ENCODE assay signal across 10 mouse cellular contexts in the genomic region with DNA sequence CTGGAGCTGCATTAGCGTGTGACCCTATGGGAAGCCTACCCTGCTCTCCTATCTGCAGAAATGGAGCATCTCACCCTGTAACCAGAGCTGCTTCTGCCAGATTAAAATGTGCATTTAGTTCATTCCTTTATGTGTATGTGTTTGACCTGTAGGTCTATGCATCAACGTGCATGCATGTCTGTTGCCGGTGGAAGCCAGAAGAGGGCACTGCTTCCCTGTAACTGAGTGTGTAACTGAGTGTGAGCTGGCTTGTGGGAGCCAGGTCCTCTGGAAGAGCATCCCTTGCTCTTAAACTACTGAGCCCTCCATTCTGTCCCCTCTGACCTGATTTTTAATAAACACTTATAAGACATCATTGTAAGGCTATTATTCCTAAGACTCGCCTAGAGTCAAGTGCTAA.
A peak's percentile ranks its signal among the peaks of the same experiment; 100 is the strongest.
DNase-seq lines count a peak whose midpoint lies in the region; ATAC-seq lines count a peak whose summit lies in the region.
"Had no signal": no experiment of that assay in that cellular context is flagged by ENCODE, and none has a peak within 500 bp of the region (broad histone marks: within the 10 kb centered on the region; RNA-seq: fewer than 3 reads in every experiment).

No protein-coding gene starts in this region.

- ATAC-seq in heart, embryonic 12.5 days (ENCODE audit: insufficient number of reproducible peaks, low FRiP score), result peak; percentile 72; the same call in 1 of the 2 replicates

- H3K27me3 ChIP-seq in heart, embryonic 12.5 days (replicated peaks), result no peaks in the 10 kb centered on the region
- H3K27me3 ChIP-seq: embryonic facial prominence, embryonic 12.5 days had no signal

- H3K4me3 ChIP-seq in heart, embryonic 12.5 days, result no peak overlapping the region
- H3K4me3 ChIP-seq: embryonic facial prominence, embryonic 12.5 days; myocyte had no signal

- WGBS in heart, embryonic 12.5 days, result 59% methylated on average over 4 of the region's 4 CpGs

- H3K4me2 ChIP-seq in heart, embryonic 12.5 days, result no peak overlapping the region
- H3K4me2 ChIP-seq: embryonic facial prominence, embryonic 12.5 days had no signal

- no peaks in the 10 kb centered on the region for H3K36me3 ChIP-seq in heart, embryonic 12.5 days
- H3K36me3 ChIP-seq: embryonic facial prominence, embryonic 12.5 days had no signal

- peak overlapping the region; percentile 10; the same call in 1 of the 2 replicates for H3K27ac ChIP-seq in heart, embryonic 12.5 days (ENCODE audit: poor library complexity, severe bottlenecking)
- H3K27ac ChIP-seq: embryonic facial prominence, embryonic 12.5 days had no signal

- H3K4me1 ChIP-seq in heart, embryonic 12.5 days (replicated peaks), result peaks cover 18% of the 10 kb centered on the region
- H3K4me1 ChIP-seq: embryonic facial prominence, embryonic 12.5 days had no signal

- H3K9me3 ChIP-seq in heart, embryonic 12.5 days (replicated peaks), result no peaks in the 10 kb centered on the region
- H3K9me3 ChIP-seq: embryonic facial prominence, embryonic 12.5 days had no signal

- H3K9ac ChIP-seq in heart, embryonic 12.5 days, result no peak overlapping the region
- H3K9ac ChIP-seq: embryonic facial prominence, embryonic 12.5 days had no signal

- DNase-seq in B cell, adult 2 months, result peak; percentile 50 to 55
- peak; percentile 42 for DNase-seq in ZHBTc4 (ENCODE audit: low read depth, low spot score)
- peak; percentile 68 for DNase-seq in embryo, embryonic 10.5 days (ENCODE audit: low spot score)
- peak; percentile 41 to 71 for DNase-seq in kidney, postnatal 36 days
- DNase-seq in lung, adult 18-20 months, result peak; percentile 69 to 76
- peak; percentile 43 to 53 for DNase-seq in right cerebral cortex, postnatal 10 days (ENCODE audit: low spot score in 2 of 2)
- no peak for DNase-seq in ovary, adult 18-20 months (ENCODE audit: low spot score)
